Mouse (Mus musculus) neural tube, postnatal 0 days (tissue): ENCODE data around the gene Gm49345. TPM values are rescaled to one million over a fixed set of nuclear protein-coding genes. Genes with fewer than 3 reads are reported as not detected.

ENCODE experiments used
- polyA plus RNA-seq: library from polyadenylated mRNA; unstranded; fragments of >200 nt; fragmentation: Nextera tagmentation; extraction: Ambion mirVana; gene quantifications from 2 replicates; pipeline ENCODE4 v1.2.1, GENCODE M21; 2015

The Gm49345 gene
- polyA plus RNA-seq, result 0.69 and 3.1 TPM in 2 replicates

DNA sequence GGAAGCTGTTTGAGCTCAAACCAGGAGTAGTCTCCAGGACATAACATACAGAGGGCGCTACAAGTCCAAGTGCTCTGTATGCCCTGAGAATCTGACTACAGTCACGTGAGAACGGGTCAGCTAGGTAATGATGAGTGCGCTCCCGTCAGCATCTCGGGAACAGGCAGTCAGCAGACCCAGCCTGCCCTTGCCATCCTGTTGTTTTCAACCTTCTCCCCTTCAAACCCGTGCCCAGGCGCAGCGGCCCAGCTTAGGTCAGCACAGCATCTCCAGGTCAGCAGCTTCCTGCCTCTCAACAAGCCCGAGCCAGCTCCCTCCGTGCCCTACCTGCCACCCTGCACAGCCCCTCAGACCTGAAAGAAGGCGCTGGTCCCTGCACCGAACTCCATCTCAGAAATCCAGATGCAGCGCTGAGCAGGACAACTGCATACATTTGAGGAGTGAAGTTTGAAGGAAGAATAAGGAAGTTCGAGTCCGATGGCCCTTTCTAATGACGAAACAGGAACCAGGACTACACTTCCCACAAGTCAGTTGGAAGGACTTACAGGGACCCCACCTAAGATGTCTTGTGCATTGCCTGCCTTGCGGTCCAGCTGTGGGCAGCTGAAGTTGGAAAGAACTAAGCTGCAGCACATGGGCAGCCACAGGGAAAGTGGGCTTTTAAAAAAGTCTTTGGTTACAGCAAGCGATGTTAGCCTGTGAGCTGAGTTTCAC, at the start of gene Gm49345, which contains the start of gene Zfp729a:
TSS of gene Gm49345 (minus strand) at position 476 of the 714 bp plus-strand sequence.
TSS of gene Zfp729a (minus strand) at position 498 of the 714 bp plus-strand sequence.

DNA sequence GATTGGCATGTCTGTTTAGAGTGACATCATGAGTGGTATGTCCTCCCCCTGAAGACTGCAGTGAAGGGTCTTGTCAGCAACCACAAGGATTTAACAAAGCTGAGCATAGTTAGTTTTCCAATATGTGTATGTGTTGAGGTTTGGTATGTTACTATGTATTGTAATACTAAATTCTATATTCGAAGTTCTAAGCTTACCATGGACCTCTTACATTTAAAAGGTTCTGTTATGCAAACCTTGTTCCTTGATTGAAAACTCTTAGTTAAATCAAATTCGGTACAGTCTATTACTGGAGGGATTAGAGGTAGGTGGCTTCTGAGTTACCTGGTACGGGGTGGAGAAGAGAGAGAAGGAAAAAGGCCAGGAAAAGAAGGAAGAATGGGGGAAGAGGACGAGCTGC, 49.4 kb upstream of the Gm49345 start, which contains the start of gene Zfp738:
TSS of gene Zfp738 (minus strand) at position 101 of the 400 bp plus-strand sequence.

DNA sequence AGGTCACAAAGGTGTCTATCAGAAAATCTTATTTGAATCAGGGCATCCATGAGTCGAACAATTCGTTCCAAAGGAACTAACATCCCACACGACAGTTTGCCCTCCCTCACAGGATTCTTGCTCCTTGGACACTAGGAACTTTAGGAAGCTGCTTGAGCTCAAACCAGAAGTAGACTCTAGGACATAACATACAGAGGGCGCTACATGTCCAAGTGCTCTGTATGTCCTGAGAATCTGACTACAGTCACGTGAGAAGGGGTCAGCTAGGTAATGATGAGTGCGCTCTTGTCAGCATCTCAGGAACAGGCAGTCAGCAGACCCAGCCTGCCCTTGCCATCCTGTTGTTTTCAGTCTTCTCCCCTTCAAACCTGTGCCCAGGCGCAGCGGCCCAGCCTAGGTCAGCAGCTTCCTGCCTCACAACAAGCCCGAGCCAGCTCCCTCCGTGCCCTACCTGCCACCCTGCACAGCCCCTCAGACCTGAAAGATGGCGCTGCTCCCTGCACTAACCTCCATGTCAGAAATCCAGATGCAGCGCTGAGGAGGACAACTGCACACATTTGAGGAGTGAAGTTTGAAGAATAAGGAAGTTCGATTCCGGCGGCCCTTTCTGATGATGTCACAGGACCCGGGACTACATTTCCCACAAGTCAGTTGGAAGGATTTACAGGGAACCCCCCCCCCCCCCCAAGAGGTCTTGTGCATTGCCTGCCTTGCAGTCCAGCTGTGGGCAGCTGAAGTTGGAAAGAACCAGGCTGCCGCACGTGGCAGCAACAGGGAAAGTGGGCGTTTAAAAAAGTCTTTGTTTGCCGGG, 28.3 kb downstream of the Gm49345 start, which contains the start of gene Zfp729b:
TSS of gene Zfp729b (minus strand) at position 642 of the 811 bp plus-strand sequence.

DNA sequence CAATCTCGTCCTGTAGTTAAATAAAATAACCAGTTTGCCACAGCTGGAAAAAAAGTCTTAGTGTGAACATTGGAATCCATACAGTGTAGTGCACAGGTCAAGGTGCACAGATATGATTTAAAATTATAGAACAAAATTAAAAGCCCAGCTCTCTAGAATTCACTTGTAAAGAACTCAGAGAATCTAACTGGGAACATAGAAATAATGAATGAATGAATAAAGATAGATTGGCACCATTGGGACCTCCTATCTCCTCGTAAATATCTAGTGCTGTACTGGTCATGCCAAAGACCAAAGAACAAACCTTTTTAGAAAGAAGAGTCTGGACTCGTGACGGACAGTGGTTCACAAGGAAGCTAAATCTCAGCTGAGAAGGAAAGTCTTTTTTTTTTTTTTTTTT, 83.8 kb downstream of the Gm49345 start, which contains the start of gene Zfp748:
TSS of gene Zfp748 (minus strand) at position 101 of the 400 bp plus-strand sequence.

Other genes starting within 250 kb of the Gm49345 start
- 2.1 and 3.8 TPM in 2 replicates for gene Zfp429, start 237.9 kb downstream of the Gm49345 start, polyA plus RNA-seq
- 0.99 and 1.4 TPM in 2 replicates for gene Zfp459, start 216.4 kb downstream of the Gm49345 start, polyA plus RNA-seq
- 4.7 and 5.3 TPM in 2 replicates for gene Zfp874a, start 186.1 kb downstream of the Gm49345 start, polyA plus RNA-seq
- 2.3 and 2.6 TPM in 2 replicates for gene Zfp874b, start 153.5 kb downstream of the Gm49345 start, polyA plus RNA-seq
- gene Zfp58, start 137.2 kb downstream of the Gm49345 start, polyA plus RNA-seq, result 6.5 TPM in 2 replicates
- not detected in 2 replicates for gene Gm26965, start 111.6 kb downstream of the Gm49345 start, polyA plus RNA-seq
- 32.4 and 37.9 TPM in 2 replicates for gene Zfp87, start 111.6 kb downstream of the Gm49345 start, polyA plus RNA-seq
- gene Zfp748, start 83.9 kb downstream of the Gm49345 start, polyA plus RNA-seq, result 6.0 and 8.2 TPM in 2 replicates
- gene Zfp729b, start 28.1 kb downstream of the Gm49345 start, polyA plus RNA-seq, result 3.1 and 3.9 TPM in 2 replicates
- 2.5 and 2.8 TPM in 2 replicates for gene Zfp729a, start within 50 bp of the Gm49345 start, polyA plus RNA-seq
- gene Zfp738, start 49.3 kb upstream of the Gm49345 start, polyA plus RNA-seq, result 8.7 and 12.2 TPM in 2 replicates
- gene Zfp65, start 91.4 kb upstream of the Gm49345 start, polyA plus RNA-seq, result 5.2 and 5.8 TPM in 2 replicates
- 5.1 TPM in 2 replicates for gene Zfp85, start 117.5 kb upstream of the Gm49345 start, polyA plus RNA-seq
- gene Zfp493, start 141.9 kb upstream of the Gm49345 start, polyA plus RNA-seq, result 1.7 and 2.0 TPM in 2 replicates
- 9.7 and 10.6 TPM in 2 replicates for gene Zfp273, start 176.0 kb upstream of the Gm49345 start, polyA plus RNA-seq
- 4.5 and 4.9 TPM in 2 replicates for gene Gm10037, start 193.3 kb upstream of the Gm49345 start, polyA plus RNA-seq
- gene BC048507, start 225.6 kb upstream of the Gm49345 start, polyA plus RNA-seq, result not detected in 2 replicates